Mouse (Mus musculus) hindbrain, embryonic 10.5 days (tissue): ENCODE data around the gene Cldn19. TPM values are rescaled to one million over a fixed set of nuclear protein-coding genes. Genes with fewer than 3 reads are reported as not detected.
"Not testable (repeated sequence)": the region's sequence is repeated elsewhere in the genome, so short reads cannot be mapped to it uniquely, and the experiment has no call there.

Experiments
- DNase-seq: peaks from one replicate; pipeline ENCODE4 v3.0.0-alpha.2; 2017; ENCODE audit warnings: low spot score
- H3K27ac ChIP-seq: fragments of 300-500 bp; sonication (generic); 2 replicates; pipeline ENCODE4 v1.5.1; 2016; ENCODE audit warnings: mild to moderate bottlenecking, moderate library complexity
- H3K27me3 ChIP-seq: fragments of 300-500 bp; sonication (generic); 2 replicates; pipeline ENCODE4 v1.6.1; 2016; ENCODE audit warnings: mild to moderate bottlenecking; ENCODE audit not compliant: poor library complexity, insufficient read depth, severe bottlenecking
- H3K36me3 ChIP-seq: fragments of 300-500 bp; sonication (generic); 2 replicates; pipeline ENCODE4 v1.6.1; 2016; ENCODE audit warnings: mild to moderate bottlenecking, moderate library complexity
- H3K4me1 ChIP-seq: fragments of 300-500 bp; sonication (generic); replicated peaks from 2 replicates; pipeline ENCODE4 v1.6.1; 2016; ENCODE audit warnings: mild to moderate bottlenecking
- H3K4me3 ChIP-seq: fragments of 300-500 bp; sonication (generic); 2 replicates; pipeline ENCODE4 v1.5.1; 2016; ENCODE audit warnings: mild to moderate bottlenecking, moderate library complexity
- H3K9me3 ChIP-seq: fragments of 300-500 bp; sonication (generic); 2 replicates; pipeline ENCODE4 v1.6.1; 2016; ENCODE audit warnings: mild to moderate bottlenecking, moderate library complexity
- WGBS: fragments of 180-500 bp; shearing (Covaris S2); methylation state at CpG from one replicate; pipeline ENCODE4 v1.1.7; 2016; 5-methylcytosine and 5-hydroxymethylcytosine counted together
- polyA plus RNA-seq: library from polyadenylated mRNA; unstranded; fragments of >200 nt; fragmentation: Nextera tagmentation; extraction: Ambion mirVana; gene quantifications from 2 replicates; pipeline ENCODE4 v1.2.1, GENCODE M21; 2016

Cldn19 gene
- polyA plus RNA-seq, 1 experiment from 2014 or later = 0.34 TPM

DNA sequence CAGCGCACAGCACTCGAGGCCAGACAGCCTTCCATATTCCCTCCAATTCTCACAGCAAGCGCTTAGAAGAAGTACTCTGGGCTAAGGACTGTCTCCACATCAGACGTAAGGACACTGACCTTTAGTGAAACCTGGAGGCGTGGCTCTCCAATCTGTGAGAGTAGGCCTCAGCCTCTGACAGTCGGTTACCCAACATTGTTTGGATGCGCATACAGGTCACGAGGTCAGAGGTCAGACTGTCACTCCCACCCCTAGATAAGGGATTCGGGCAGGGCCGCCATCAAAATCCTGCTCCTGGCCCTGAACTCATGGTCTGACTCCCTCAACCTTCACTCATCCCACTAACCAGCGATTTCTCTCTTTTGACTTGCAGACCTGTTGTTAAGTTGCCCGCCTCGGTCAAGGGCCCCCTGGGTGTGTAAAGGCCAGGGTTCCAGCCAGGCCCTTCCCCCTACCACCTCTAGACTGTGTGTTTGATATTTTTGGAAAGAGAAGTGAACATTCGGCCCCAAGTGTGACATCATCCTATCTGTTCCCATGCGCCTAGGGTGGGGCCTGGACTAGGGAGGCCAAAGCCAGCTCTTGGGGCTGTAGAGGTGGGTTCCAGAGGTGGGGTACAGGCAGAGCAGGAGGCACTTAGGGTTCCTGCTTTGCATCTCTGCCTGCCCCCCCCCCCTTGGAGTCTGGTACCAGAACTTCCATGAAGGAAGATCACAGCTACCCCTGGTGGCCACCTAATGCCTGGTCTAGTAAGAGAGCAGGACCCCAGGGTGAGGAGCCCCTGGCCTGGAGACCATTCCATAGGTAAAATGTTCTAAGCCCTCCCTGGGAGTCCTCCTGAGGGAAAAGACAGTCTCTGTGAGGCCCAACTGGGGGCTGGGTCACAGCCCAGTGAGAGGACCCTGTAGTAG is 4.4 kb downstream of the Cldn19 start:
- 77% methylated on average over 15 of the region's 15 CpGs for whole genome bisulfite sequencing
- no peak overlapping the region; the same call in 1 of the 2 replicates for H3K27ac ChIP-seq
- H3K36me3 ChIP-seq = no peaks in the 10 kb centered on the region
- H3K27me3 ChIP-seq = no peaks in the 10 kb centered on the region
- no peak overlapping the region for H3K4me3 ChIP-seq
- peaks cover 40% of the 10 kb centered on the region for H3K4me1 ChIP-seq
- no peak for DNase-seq
- no peaks in the 10 kb centered on the region for H3K9me3 ChIP-seq

DNA sequence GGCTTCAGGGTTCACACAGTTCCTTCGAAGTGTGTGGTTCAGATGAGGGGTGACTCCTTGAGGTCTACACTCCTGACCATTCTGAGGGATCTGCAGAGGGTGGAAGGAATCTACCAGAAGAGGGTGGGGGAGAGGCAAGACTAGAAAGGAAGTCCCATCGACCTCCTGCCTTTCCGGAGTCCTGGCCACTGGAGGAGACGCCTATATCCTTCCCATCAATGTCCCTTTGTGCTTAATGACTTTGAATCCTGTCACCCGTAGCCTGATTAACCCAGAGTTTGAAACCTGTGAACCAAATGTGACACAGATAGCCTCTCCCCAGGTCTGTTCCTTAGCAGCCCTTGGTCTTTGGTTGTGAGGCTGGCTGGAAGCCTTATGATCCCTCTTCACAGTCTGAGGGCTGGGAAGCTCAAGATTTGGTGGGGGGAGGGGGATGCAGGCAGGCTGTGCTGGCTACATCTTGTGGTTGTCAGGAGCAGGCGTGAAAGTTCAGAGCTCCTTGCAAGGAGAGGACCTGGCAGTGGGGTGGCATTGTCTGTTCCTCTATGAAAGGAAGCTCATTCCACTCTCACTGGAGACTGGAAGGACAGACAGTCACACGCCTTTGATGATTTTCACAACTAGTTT is 6.0 kb downstream of the Cldn19 start:
- H3K9me3 ChIP-seq = no peaks in the 10 kb centered on the region
- WGBS = 59% methylated on average over 7 of the region's 7 CpGs
- H3K4me1 ChIP-seq = peaks cover 26% of the 10 kb centered on the region
- H3K27ac ChIP-seq = no peak overlapping the region
- no peak overlapping the region for H3K4me3 ChIP-seq
- no peak for DNase-seq
- H3K27me3 ChIP-seq = no peaks in the 10 kb centered on the region
- H3K36me3 ChIP-seq = no peaks in the 10 kb centered on the region

DNA sequence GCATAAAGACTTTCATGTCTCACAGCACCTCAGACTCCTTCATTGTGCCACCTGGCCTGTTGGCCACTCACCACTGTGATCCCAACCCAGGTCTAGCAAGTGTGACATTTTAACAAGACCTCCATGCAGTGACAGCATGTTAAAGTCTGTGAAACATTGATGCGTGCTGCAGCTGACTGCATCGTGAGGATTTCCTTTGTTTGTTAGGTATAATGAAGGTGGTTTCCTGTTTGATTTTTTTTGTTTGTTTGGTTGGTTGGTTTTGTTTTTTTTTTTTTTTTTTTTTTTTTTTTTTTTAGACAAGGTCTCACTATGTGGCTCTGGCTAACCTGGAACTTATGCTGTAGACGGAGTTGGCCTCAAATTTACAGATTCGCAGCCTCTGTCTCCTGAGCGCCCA is 7.3 kb downstream of the Cldn19 start:
- no peaks in the 10 kb centered on the region for H3K9me3 ChIP-seq
- H3K27me3 ChIP-seq = no peaks in the 10 kb centered on the region
- H3K4me1 ChIP-seq = peaks cover 15% of the 10 kb centered on the region; the same call in 1 of the 2 replicates
- DNase-seq = no peak
- H3K4me3 ChIP-seq = no peak overlapping the region
- no peak overlapping the region for H3K27ac ChIP-seq
- H3K36me3 ChIP-seq = no peaks in the 10 kb centered on the region
- 93% methylated on average over 5 of the region's 5 CpGs for WGBS

DNA sequence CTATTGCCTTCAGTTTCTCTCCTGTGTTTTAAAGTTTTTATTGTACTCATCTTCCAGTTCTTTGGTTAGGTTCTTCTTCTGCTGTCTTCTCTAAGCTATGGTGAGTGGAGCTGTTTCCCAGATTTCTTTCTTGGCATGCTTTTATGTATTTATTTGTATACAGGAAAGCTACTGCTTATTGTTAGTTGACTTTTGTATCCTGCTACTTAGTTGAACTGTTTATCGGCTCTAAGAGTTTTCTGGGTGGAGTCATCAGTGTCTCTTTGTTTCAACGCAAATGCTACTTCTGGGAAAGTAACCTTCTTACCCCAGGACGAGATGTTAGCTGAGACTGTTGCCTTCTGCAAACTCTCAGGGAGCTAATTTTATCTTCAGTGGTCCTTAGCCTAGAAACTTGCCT is 8.2 kb downstream of the Cldn19 start:
- Histone ChIP-seq H3K27me3 (no peaks in the 10 kb centered on the region), H3K4me1 (peaks cover 15% of the 10 kb centered on the region; the same call in 1 of the 2 replicates), H3K27ac (no peak overlapping the region), H3K4me3 (no peak overlapping the region), H3K9me3 (no peaks in the 10 kb centered on the region), H3K36me3 (no peaks in the 10 kb centered on the region)
- WGBS = 85% methylated on average over 3 of the region's 3 CpGs
- no peak for DNase-seq

DNA sequence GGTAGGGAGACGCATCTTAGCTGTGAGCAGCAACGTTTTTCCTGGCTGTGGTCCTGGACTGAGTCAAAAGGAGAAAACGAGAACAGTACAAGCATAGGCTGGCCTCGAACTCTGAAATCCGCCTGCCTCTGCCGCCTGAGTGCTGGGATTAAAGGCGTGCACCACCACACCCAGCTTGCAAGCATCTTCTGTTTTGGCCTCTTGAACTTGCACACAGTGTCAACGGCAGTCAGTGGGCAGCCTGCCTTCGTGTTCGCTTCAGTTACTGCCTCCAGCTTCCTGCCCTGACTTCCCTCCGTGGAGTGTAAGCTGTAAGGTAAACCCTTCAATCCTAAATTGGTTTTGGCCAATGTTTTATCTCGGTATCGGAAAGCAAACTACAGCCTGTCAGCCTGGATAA is 11.4 kb downstream of the Cldn19 start:
- WGBS = 80% methylated on average over 13 of the region's 13 CpGs
- Histone ChIP-seq H3K4me1 (no peaks in the 10 kb centered on the region), H3K9me3 (no peaks in the 10 kb centered on the region), H3K27ac (no peak overlapping the region), H3K36me3 (peaks cover 27% of the 10 kb centered on the region), H3K27me3 (no peaks in the 10 kb centered on the region), H3K4me3 (no peak overlapping the region)
- DNase-seq = no peak

DNA sequence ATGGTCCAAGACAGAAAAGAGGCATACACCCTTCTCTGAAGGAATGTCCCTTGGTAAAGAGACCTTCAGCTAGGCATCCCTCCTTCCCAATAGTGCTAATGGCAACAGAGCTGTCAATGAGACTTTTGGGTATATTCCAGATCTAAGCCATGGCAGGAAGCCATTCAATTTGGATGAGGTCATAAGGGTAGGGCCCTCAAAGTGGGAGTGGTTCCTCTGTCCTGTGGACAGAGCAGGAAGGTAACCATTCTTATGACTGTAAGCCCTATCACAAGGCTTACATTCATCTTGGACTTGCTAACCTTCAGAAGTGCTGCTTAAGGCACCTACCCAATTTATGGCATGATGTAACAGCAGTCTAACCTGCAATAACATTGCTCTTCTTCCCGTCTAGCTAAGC is 19.4 kb downstream of the Cldn19 start:
- Histone ChIP-seq H3K9me3 (no peaks in the 10 kb centered on the region), H3K4me3 (no peak overlapping the region), H3K27ac (no peak overlapping the region), H3K4me1 (no peaks in the 10 kb centered on the region), H3K36me3 (peaks cover 99% of the 10 kb centered on the region), H3K27me3 (no peaks in the 10 kb centered on the region)
- DNase-seq = no peak
- 89% methylated on average over 1 of the region's 1 CpGs for WGBS

DNA sequence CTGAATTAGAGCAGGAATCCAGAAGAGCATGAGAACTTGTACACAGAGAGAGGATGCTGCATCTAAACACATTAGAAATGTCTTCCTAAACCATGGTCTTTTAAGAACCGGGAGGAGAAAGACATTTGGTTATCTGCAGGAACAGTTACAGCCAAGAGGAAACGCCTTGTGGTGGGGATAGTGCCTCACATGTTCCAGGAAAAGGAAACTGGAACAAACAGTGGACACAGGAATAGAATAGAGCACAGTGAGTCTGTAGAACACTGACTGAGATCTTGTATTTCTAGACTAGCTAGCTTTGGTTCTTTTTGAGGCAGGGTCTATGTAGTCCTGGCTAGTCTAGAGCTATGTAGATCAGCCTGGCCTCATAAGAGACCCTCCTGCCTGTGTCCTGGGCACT is 20.0 kb downstream of the Cldn19 start:
- Histone ChIP-seq H3K9me3 (no peaks in the 10 kb centered on the region), H3K36me3 (peaks cover 99% of the 10 kb centered on the region), H3K27ac (no peak overlapping the region), H3K27me3 (no peaks in the 10 kb centered on the region), H3K4me3 (no peak overlapping the region), H3K4me1 (no peaks in the 10 kb centered on the region)
- 85% methylated on average over 2 of the region's 2 CpGs for WGBS
- DNase-seq = no peak

DNA sequence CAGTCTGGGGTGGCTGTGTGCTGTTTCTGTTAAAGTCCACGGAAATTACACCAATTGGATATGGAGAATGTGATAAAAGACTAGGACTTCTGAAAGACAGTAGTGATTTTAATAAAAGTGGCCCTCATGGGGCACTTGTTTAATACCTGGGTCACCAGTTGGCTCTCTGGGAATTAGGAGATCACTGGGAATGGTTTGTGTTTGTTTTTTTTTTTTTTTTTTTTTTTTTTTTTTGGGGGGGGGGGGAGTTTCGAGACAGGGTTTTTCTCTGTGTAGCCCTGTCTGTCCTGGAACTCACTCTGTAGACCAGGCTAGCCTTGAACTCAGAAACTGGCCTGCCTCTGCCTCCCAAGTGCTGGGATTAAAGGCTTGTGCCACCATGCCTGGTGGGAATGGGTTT is 20.5 kb downstream of the Cldn19 start:
- DNase-seq = no peak
- Histone ChIP-seq H3K9me3 (no peaks in the 10 kb centered on the region), H3K27ac (no peak overlapping the region), H3K36me3 (peaks cover 99% of the 10 kb centered on the region), H3K4me1 (no peaks in the 10 kb centered on the region), H3K4me3 (no peak overlapping the region), H3K27me3 (no peaks in the 10 kb centered on the region)
- WGBS = 77% methylated on average over 2 of the region's 2 CpGs

DNA sequence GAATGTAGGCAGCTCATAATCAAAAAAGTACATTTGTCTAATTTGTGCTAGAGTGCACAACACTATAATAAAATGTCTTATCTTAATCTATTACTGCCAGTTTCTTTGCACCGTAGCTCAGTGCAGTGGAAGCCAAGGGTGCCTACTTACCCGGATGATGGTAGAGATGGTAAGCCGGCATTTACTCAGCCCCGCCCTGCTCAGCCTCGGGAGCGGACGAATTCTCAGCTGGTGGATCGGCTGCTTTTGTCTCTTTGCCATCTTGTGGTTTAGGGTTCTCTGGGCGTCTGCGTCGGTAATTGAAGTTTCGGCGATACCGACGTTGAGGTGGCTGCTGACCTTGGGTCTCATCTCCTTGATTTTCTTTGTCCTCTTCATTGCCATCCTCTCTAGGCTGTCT is 23.6 kb downstream of the Cldn19 start:
- not testable (repeated sequence) for DNase-seq
- 91% methylated on average over 15 of the region's 15 CpGs for WGBS

DNA sequence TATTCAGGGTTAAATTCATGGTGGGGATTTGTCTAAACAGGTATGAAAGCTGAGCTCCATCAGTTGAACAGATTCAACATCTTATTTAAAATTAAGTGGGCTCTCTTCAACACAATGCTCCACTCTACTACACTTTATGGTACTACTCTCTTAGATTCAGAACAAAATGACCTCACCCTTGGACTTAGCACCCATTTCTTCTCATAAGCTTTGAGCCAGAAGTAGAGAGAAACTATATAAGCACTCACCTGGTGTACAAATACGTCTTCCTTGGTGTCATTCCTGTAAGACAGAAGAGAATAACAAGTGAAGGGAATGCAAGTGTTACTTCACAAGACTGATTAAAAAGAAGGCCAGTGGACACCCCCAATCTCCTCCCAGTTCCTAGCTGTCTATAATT is 29.6 kb downstream of the Cldn19 start:
- DNase-seq = no peak
- no peak overlapping the region for H3K4me3 ChIP-seq
- H3K36me3 ChIP-seq = peaks cover 95% of the 10 kb centered on the region
- H3K4me1 ChIP-seq = 0 out of 2 replicates have a peak, but pooled peaks cover 3% of the 10 kb centered on the region
- WGBS = 96% methylated on average over 1 of the region's 1 CpGs
- H3K27me3 ChIP-seq = no peaks in the 10 kb centered on the region
- H3K9me3 ChIP-seq = no peaks in the 10 kb centered on the region
- H3K27ac ChIP-seq = no peak overlapping the region

More for the DNA sequence above, 23.6 kb downstream of the Cldn19 start:
- H3K9me3 ChIP-seq, H3K27ac ChIP-seq, H3K4me3 ChIP-seq, H3K27me3 ChIP-seq, H3K4me1 ChIP-seq: not testable (repeated sequence)
- H3K36me3 ChIP-seq = peaks cover 99% of the 10 kb centered on the region

DNA sequence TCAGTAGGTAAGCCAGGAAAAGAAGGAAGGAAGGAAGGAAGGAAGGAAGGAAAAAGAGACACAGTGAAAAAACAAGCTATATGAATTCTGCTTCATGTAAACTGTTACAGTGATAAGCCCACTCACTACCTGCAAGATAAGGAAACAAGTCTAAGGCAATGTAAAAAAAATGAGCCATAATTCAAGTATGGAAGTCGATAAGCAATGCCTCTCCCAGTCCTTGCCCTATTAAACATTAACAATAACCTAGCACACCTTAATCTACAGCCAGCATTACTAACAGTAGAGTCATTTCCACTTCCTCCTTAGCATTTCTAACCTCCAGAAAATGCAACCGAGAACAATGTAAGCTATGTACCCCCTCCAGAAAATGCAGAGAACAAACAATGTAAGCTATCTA is 30.1 kb downstream of the Cldn19 start:
- Histone ChIP-seq H3K27me3 (no peaks in the 10 kb centered on the region), H3K27ac (no peak overlapping the region), H3K36me3 (peaks cover 95% of the 10 kb centered on the region), H3K4me1 (peaks cover 6% of the 10 kb centered on the region; the same call in 1 of the 2 replicates), H3K4me3 (no peak overlapping the region), H3K9me3 (no peaks in the 10 kb centered on the region)
- DNase-seq = no peak
- WGBS = 93% methylated on average over 2 of the region's 2 CpGs

DNA sequence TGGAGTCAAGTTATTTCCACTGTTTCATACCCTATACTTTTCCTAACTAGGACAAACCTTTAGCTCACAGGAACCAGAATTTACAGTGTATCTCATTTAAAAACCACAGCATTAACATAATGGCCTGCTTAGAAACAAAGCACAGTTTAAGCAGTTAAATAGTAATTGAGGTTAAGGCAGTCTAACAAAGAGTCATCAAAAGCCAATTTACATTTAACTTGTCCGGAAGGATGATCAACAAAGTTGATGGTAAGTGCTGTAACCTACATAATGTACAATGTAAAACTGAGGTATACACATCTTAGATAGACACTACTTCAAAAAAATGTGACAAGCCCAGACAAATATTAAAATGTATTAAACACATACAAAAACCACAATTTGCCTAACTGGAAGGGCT is 36.7 kb downstream of the Cldn19 start:
- no peak overlapping the region for H3K27ac ChIP-seq
- peaks cover 33% of the 10 kb centered on the region for H3K4me1 ChIP-seq
- WGBS = 88% methylated on average over 1 of the region's 1 CpGs
- peaks cover 55% of the 10 kb centered on the region for H3K36me3 ChIP-seq
- H3K27me3 ChIP-seq = no peaks in the 10 kb centered on the region
- H3K9me3 ChIP-seq = no peaks in the 10 kb centered on the region
- no peak for DNase-seq
- H3K4me3 ChIP-seq = peak overlapping the region; percentile 97
